Mouse (Mus musculus) midbrain, postnatal 0 days (tissue): Measurements from ENCODE around the gene Prmt2. TPM values are rescaled to one million over a fixed set of nuclear protein-coding genes. Genes with fewer than 3 reads are reported as not detected.
A peak's percentile ranks its signal among the peaks of the same experiment; 100 is the strongest.

Experiments used
- ATAC-seq: fragments of 200-750 bp; cut with Nextera tagmentation; 2 replicates; pipeline ENCODE4 v1.8.0; 2017; ENCODE audit warnings: moderate number of reproducible peaks, mild to moderate bottlenecking, moderate TSS enrichment, moderate library complexity; ENCODE audit not compliant: low FRiP score
- DNase-seq: peaks from one replicate; pipeline ENCODE4 v3.0.0-alpha.2; 2015; ENCODE audit warnings: low spot score
- H3K27ac ChIP-seq: fragments of 300-500 bp; sonication (generic); 2 replicates; pipeline ENCODE4 v1.5.1; 2014; ENCODE audit warnings: low read depth, mild to moderate bottlenecking, low read length, mixed read lengths
- H3K27me3 ChIP-seq: fragments of 300-500 bp; sonication (generic); 2 replicates; pipeline ENCODE4 v1.6.1; 2014; ENCODE audit warnings: low read length, control low read depth, mixed read lengths; ENCODE audit not compliant: insufficient read depth
- H3K36me3 ChIP-seq: fragments of 300-500 bp; sonication (generic); 2 replicates; pipeline ENCODE4 v1.6.1; 2014; ENCODE audit warnings: low read length, control low read depth, mixed read lengths; ENCODE audit not compliant: insufficient read depth
- H3K4me1 ChIP-seq: fragments of 300-500 bp; sonication (generic); 2 replicates; pipeline ENCODE4 v1.6.1; 2014; ENCODE audit warnings: mild to moderate bottlenecking, control low read depth, antibody characterized with exemption, low read length, mixed read lengths; ENCODE audit not compliant: insufficient read depth
- H3K4me2 ChIP-seq: fragments of 300-500 bp; sonication (generic); 2 replicates; pipeline ENCODE4 v1.6.1; 2014; ENCODE audit warnings: low read depth, mild to moderate bottlenecking, low read length, mixed read lengths; ENCODE audit not compliant: poor library complexity, severe bottlenecking
- H3K4me3 ChIP-seq: fragments of 300-500 bp; sonication (generic); 2 replicates; pipeline ENCODE4 v1.5.1; 2014; ENCODE audit warnings: low read depth, mild to moderate bottlenecking, low read length, moderate library complexity
- H3K9ac ChIP-seq: fragments of 300-500 bp; sonication (generic); replicated peaks from 2 replicates; pipeline ENCODE4 v1.6.1; 2014; ENCODE audit warnings: mild to moderate bottlenecking, low read length, moderate library complexity, mixed read lengths; ENCODE audit not compliant: poor library complexity, severe bottlenecking
- H3K9me3 ChIP-seq: fragments of 300-500 bp; sonication (generic); 2 replicates; pipeline ENCODE4 v1.6.1; 2016; ENCODE audit warnings: low read length, control low read depth
- CTCF ChIP-seq: IDR thresholded peaks from 2 replicates; pipeline ENCODE4 v1.5.1; 2016; ENCODE audit warnings: antibody characterized with exemption, mild to moderate bottlenecking
- WGBS: fragments of 180-500 bp; shearing (Covaris S2); extraction: QIAGEN DNeasy Blood & Tissue Kit; methylation state at CpG from one replicate; pipeline ENCODE4 v1.1.7; 2014; 5-methylcytosine and 5-hydroxymethylcytosine counted together
- polyA plus RNA-seq: library from polyadenylated mRNA; unstranded; fragments of >200 nt; fragmentation: Nextera tagmentation; extraction: Ambion mirVana; gene quantifications from 2 replicates; pipeline ENCODE4 v1.2.1, GENCODE M21; 2015
- total RNA-seq: library from RNA; depleted of rRNA; stranded (reverse); fragments of >200 nt; gene quantifications from 2 replicates; pipeline ENCODE4 v1.2.3, GENCODE M21; 2014

The Prmt2 gene
- total and polyA plus RNA-seq, 2 experiments from 2014 or later: 174 to 326 TPM

DNA sequence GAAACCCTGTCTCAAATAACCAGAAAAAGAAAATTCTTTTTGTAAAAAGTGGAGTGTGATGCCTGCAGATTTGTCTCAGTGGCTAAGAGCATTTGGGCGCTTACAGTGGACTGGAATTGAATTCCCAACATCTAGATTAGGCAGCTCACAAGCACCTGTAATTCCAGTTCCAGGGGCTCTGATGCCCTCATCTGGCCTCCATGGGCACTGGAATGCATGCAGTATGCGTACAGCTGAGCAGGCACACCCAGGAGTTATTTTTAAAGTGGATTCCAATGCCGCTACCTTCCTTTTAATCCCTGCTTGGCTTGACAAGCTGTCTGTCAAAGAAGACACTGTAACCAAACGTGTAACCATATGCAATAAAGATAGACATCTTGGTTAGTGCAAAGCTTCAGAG, 1.7 kb upstream of the Prmt2 start:
- ATAC-seq (no peak), DNase-seq (no peak)
- Histone ChIP-seq H3K27me3 (no peaks in the 10 kb centered on the region), H3K27ac (no peak overlapping the region), H3K9ac (no peak overlapping the region), H3K4me2 (no peak overlapping the region), H3K36me3 (0 out of 2 replicates have a peak, but pooled peaks cover 4% of the 10 kb centered on the region), H3K4me1 (peaks cover 4% of the 10 kb centered on the region; the same call in 1 of the 2 replicates), H3K9me3 (no peaks in the 10 kb centered on the region), H3K4me3 (no peak overlapping the region)
- WGBS: 69% methylated on average over 4 of the region's 4 CpGs
- TF ChIP-seq CTCF: no peak

DNA sequence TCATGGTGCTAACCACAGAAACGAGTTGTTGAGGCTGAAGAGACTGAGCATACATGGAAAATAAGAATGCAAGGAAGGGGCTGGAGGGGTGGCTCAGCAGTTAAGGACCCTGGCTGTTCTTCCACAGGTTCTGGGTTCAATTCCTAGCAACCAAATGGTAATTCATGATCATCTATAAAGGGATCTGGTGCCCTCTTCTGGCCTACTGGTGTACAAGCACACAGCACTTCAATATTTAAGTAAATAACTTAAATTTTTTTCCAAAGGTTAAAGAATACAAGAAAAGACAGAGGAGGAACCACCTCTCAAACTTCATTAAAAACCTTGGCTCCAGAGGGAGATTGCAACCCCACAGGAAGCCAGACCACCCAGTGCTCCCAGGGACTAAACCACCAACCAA, 8.0 kb downstream of the Prmt2 start:
- ATAC-seq: no peak
- Histone ChIP-seq H3K9ac (no peak overlapping the region), H3K4me1 (no peaks in the 10 kb centered on the region; the same call in 1 of the 2 replicates), H3K9me3 (no peaks in the 10 kb centered on the region), H3K27ac (no peak overlapping the region), H3K36me3 (peaks cover 18% of the 10 kb centered on the region), H3K4me3 (no peak overlapping the region), H3K4me2 (no peak overlapping the region), H3K27me3 (no peaks in the 10 kb centered on the region)
- WGBS: 85% methylated on average over 1 of the region's 1 CpGs
- DNase-seq: no peak
- TF ChIP-seq CTCF: peak; percentile 47

DNA sequence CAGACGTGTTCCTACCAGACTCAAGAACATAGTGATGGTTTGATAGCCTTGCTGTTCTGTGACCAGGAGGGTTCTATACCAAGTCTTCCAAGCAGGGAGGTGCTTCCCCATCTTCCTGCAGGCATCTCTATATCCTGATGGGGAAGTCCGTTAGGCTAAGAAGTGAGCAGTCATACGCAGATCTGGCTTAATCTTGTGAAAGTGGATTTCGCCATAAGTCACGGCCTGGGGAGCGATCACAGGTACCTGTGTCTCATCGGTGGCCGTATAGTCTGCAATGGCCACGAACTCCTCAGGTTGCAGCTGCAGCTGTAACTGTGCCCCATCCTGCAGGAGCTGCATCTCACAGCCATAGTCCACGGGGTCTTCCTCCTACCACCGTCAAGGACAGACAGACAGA, 11.7 kb downstream of the Prmt2 start:
- DNase-seq (no peak), ATAC-seq (no peak)
- Histone ChIP-seq H3K4me3 (no peak overlapping the region), H3K9ac (no peak overlapping the region), H3K36me3 (peaks cover 53% of the 10 kb centered on the region), H3K9me3 (no peaks in the 10 kb centered on the region), H3K27ac (no peak overlapping the region), H3K27me3 (no peaks in the 10 kb centered on the region), H3K4me1 (no peaks in the 10 kb centered on the region), H3K4me2 (no peak overlapping the region)
- no peak for TF ChIP-seq CTCF
- WGBS: 93% methylated on average over 11 of the region's 11 CpGs

DNA sequence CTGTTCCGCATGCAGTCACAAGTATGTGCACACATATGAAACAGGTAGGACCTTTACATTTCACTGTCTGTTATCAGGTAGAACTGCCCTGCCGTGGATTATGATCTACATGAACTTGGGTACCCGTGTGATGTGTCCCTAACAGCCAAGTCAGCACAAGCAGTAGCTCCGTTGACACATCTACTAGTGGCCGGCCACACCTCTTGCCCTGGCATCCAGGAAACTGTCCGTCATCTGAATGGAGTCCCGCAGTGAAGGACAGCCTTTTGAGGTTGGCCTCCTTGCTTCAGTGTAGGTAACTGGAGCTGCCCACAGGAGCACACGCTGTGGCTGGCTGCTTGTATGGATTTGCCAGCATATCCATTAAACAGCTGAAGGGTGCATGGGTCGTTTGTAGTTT, 19.4 kb downstream of the Prmt2 start:
- peaks cover 84% of the 10 kb centered on the region for H3K36me3 ChIP-seq
- no peak overlapping the region for H3K4me2 ChIP-seq
- ATAC-seq (no peak), DNase-seq (no peak)
- no peaks in the 10 kb centered on the region for H3K27me3 ChIP-seq
- WGBS: 89% methylated on average over 9 of the region's 9 CpGs
- no peak for TF ChIP-seq CTCF
- H3K9me3 ChIP-seq: no peaks in the 10 kb centered on the region
- no peaks in the 10 kb centered on the region for H3K4me1 ChIP-seq
- no peak overlapping the region for H3K27ac ChIP-seq
- H3K9ac ChIP-seq: no peak overlapping the region
- H3K4me3 ChIP-seq: no peak overlapping the region

DNA sequence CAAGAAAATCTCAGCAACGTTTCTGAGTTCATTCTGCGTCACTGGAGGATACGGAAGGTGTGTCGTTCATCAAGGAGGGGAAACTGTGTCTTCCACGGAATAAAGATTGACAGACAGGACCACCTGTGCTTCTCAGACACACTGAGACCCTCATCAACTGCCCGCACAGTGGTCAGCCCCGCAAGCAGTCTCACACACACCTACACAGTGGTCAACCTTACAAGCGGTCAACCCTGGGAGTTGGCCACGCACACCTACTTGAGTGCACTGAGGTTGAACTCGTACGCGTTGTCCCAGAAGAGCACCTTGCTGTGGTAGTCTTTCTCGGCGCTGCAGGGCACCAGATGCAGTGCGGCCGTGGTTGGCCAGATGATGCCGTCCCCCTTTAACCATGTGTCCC, 20.6 kb downstream of the Prmt2 start:
- Histone ChIP-seq H3K4me3 (no peak overlapping the region), H3K9ac (no peak overlapping the region), H3K27ac (no peak overlapping the region), H3K4me2 (no peak overlapping the region), H3K36me3 (peaks cover 79% of the 10 kb centered on the region), H3K9me3 (no peaks in the 10 kb centered on the region), H3K27me3 (no peaks in the 10 kb centered on the region), H3K4me1 (no peaks in the 10 kb centered on the region)
- 97% methylated on average over 17 of the region's 17 CpGs for WGBS
- ATAC-seq (no peak), DNase-seq (no peak)
- TF ChIP-seq CTCF: no peak

GRCm38 (mm10) chr10:76214161-76214560, 23.5 kb downstream of the Prmt2 start:
- no peak overlapping the region for H3K27ac ChIP-seq
- no peaks in the 10 kb centered on the region for H3K9me3 ChIP-seq
- no peaks in the 10 kb centered on the region for H3K4me1 ChIP-seq
- H3K4me2 ChIP-seq: no peak overlapping the region
- 93% methylated on average over 4 of the region's 4 CpGs for WGBS
- H3K4me3 ChIP-seq: no peak overlapping the region
- no peak for TF ChIP-seq CTCF
- DNase-seq (no peak), ATAC-seq (no peak)
- no peaks in the 10 kb centered on the region for H3K27me3 ChIP-seq
- no peak overlapping the region for H3K9ac ChIP-seq
- peaks cover 69% of the 10 kb centered on the region for H3K36me3 ChIP-seq
